Mouse (Mus musculus) kidney, postnatal 4 days (tissue): ENCODE measurements around the gene Cmtr2.
A peak's percentile ranks its signal among the peaks of the same experiment; 100 is the strongest.

Experiments used
- DNase-seq, 2 experiments: peaks; one replicate each; pipeline ENCODE4 v3.0.0; 2021; ENCODE audit warnings: mixed read lengths in 2 of 2

Gene Cmtr2

GRCm38 (mm10) chr8:110265796-110266305, 50.4 kb downstream of the Cmtr2 start:
- no peak for DNase-seq

DNA sequence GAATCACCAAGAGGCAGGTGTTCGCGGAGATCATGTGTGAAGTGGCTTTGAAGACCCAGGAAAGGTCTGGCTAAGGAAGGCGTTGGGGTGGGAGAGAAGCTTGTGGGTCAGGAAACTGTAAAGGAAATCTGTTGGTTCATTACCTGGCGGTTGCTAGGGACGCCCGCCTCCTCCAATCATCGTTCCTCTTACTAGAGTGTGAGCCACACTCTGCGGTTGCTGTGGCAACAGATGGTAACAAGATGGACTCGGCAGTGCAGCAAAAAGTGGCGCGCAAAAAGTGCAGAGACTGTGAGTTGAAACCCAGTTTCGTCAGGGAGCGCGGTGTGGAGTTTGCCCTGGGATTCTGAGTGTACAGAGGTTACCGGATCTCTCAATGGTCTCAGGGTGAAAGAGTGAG, 51.3 kb downstream of the Cmtr2 start, which contains the start of gene Hydin:
Gene Hydin (plus strand): TSS at position 237 of the 400 bp plus-strand sequence.
- peak; percentile 91 to 93 for DNase-seq

- no peak for DNase-seq
Measured at GRCm38 (mm10) chr8:110267268-110267667, 51.8 kb downstream of the Cmtr2 start.

GRCm38 (mm10) chr8:110270659-110271058, 55.2 kb downstream of the Cmtr2 start:
- DNase-seq: no peak

- DNase-seq: no peak
Measured at GRCm38 (mm10) chr8:110273394-110273793, 57.9 kb downstream of the Cmtr2 start.
